Mouse (Mus musculus) limb, embryonic 10.5 days (tissue): ENCODE data around the gene Tmprss5. TPM values are rescaled to one million over a fixed set of nuclear protein-coding genes. Genes with fewer than 3 reads are reported as not detected.

Experiments used
- DNase-seq: peaks from one replicate; pipeline ENCODE4 v3.0.0-alpha.2; 2017; ENCODE audit warnings: low spot score
- H3K27ac ChIP-seq: fragments of 300-500 bp; sonication (generic); 2 replicates; pipeline ENCODE4 v1.5.1; 2016; ENCODE audit warnings: mild to moderate bottlenecking
- H3K27me3 ChIP-seq: fragments of 300-500 bp; sonication (generic); 2 replicates; pipeline ENCODE4 v1.6.1; 2016; ENCODE audit warnings: low read depth, mild to moderate bottlenecking; ENCODE audit not compliant: poor library complexity, severe bottlenecking
- H3K36me3 ChIP-seq: fragments of 300-500 bp; sonication (generic); 2 replicates; pipeline ENCODE4 v1.6.1; 2016; ENCODE audit warnings: mild to moderate bottlenecking, moderate library complexity
- H3K4me1 ChIP-seq: fragments of 300-500 bp; sonication (generic); 2 replicates; pipeline ENCODE4 v1.6.1; 2016
- H3K4me3 ChIP-seq: fragments of 300-500 bp; sonication (generic); 2 replicates; pipeline ENCODE4 v1.5.1; 2016; ENCODE audit warnings: mild to moderate bottlenecking, moderate library complexity
- H3K9me3 ChIP-seq: fragments of 300-500 bp; sonication (generic); replicated peaks from 2 replicates; pipeline ENCODE4 v1.6.1; 2016; ENCODE audit warnings: mild to moderate bottlenecking
- WGBS: fragments of 180-500 bp; shearing (Covaris S2); methylation state at CpG from one replicate; pipeline ENCODE4 v1.1.7; 2016; 5-methylcytosine and 5-hydroxymethylcytosine counted together
- polyA plus RNA-seq: library from polyadenylated mRNA; unstranded; fragments of >200 nt; fragmentation: Nextera tagmentation; extraction: Ambion mirVana; gene quantifications from 2 replicates; pipeline ENCODE4 v1.2.1, GENCODE M21; 2016

Tmprss5 gene
- polyA plus RNA-seq, 1 experiment from 2014 or later, result not detected

DNA sequence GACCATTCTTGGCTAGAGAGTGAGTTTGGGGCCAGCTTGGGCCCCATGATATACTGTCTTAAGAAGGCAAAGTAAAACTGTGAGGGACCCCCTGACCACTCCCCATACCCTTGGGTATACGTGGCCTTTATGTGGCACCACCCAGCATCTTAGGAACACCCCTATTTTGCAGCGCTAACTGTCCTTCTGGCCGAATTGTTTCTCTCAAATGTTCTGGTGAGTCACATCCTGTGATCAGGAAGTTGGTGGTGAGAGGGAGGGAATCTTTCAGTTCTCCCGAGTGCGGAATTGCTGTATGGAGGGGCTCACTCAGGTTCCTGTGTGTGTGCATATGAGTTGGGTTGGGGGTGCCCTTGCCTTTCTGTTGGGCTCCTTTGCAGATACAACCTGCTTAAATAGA, 30.2 kb downstream of the Tmprss5 start:
- Histone ChIP-seq H3K9me3 (no peaks in the 10 kb centered on the region), H3K36me3 (no peaks in the 10 kb centered on the region), H3K27me3 (no peaks in the 10 kb centered on the region), H3K4me1 (peaks cover 7% of the 10 kb centered on the region), H3K27ac (no peak overlapping the region), H3K4me3 (no peak overlapping the region)
- DNase-seq, result no peak
- WGBS, result 85% methylated on average over 5 of the region's 5 CpGs

DNA sequence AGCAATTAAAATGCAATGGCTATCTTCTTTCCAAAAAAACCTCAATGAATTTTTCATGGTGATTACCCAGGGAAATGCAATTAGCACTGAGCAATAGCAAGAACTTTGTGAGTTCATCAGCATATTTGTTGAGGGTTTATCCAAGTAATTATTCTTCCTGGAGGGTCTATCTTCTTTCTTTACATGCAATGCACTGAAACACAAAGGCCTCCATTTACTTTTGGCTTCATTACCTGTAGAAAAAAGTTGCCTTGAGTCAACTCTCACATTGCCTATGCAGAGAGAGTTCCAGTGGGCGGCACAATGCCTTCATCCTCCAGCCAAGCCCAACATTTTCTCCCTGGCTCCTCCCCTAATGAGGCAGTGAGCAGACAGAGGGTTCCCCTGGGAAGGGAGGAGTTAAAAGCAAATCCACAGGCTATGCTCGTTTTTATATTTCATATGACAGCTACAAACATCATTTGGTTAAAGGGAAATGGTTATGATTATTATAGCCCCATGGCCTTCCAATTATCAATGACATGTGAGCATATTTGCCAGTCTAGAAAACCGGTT, 37.3 kb downstream of the Tmprss5 start:
- WGBS, result 62% methylated on average over 3 of the region's 3 CpGs
- no peak overlapping the region for H3K27ac ChIP-seq
- no peaks in the 10 kb centered on the region for H3K27me3 ChIP-seq
- no peaks in the 10 kb centered on the region for H3K9me3 ChIP-seq
- H3K4me1 ChIP-seq, result no peaks in the 10 kb centered on the region
- no peak for DNase-seq
- no peak overlapping the region for H3K4me3 ChIP-seq
- no peaks in the 10 kb centered on the region for H3K36me3 ChIP-seq

DNA sequence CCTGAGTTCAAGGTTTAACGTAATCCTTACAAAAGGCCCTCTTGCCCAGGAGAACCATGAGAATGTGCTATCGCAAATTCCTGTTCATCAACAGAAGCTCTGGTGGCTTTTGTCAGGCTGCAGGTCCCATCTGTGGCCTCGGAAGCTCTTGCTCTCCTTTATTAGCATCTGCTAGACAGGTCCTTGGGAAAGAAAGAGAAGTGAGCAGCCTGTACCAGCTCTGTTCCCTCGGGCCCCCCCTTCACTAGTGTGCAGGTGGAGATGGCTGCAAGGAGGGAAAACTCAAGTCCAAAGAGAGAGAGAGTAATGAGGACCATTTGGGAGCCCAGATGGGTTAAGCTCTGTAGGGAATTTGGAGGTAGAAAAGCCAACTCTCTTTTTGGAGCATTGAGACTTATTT, 38.7 kb downstream of the Tmprss5 start:
- no peak overlapping the region for H3K4me3 ChIP-seq
- no peaks in the 10 kb centered on the region for H3K27me3 ChIP-seq
- H3K4me1 ChIP-seq, result no peaks in the 10 kb centered on the region
- H3K36me3 ChIP-seq, result no peaks in the 10 kb centered on the region
- no peaks in the 10 kb centered on the region for H3K9me3 ChIP-seq
- no peak overlapping the region for H3K27ac ChIP-seq
- 84% methylated on average over 4 of the region's 4 CpGs for WGBS
- DNase-seq, result no peak

DNA sequence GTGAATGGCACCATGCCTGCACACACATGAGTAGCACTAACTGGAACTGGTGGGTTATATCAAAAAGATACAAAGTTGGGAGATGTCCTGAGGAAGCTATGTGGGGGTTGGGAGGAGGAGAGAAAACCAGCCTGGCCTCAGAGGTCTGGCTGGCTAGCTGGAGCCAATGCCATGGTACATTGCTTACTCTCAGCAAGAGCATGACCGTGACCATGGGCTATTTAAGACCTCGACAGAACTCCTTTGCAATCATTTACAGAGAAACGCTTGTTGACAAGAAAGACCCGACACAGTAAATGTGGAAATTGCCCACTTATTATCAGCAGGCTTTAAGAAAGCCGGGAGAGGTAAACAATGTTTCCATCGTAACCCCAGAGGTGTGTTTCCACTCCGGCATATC, 44.6 kb downstream of the Tmprss5 start:
- no peaks in the 10 kb centered on the region for H3K36me3 ChIP-seq
- no peaks in the 10 kb centered on the region for H3K9me3 ChIP-seq
- H3K4me3 ChIP-seq, result no peak overlapping the region
- H3K27me3 ChIP-seq, result no peaks in the 10 kb centered on the region
- no peaks in the 10 kb centered on the region for H3K4me1 ChIP-seq
- no peak for DNase-seq
- 75% methylated on average over 7 of the region's 7 CpGs for WGBS
- H3K27ac ChIP-seq, result no peak overlapping the region

DNA sequence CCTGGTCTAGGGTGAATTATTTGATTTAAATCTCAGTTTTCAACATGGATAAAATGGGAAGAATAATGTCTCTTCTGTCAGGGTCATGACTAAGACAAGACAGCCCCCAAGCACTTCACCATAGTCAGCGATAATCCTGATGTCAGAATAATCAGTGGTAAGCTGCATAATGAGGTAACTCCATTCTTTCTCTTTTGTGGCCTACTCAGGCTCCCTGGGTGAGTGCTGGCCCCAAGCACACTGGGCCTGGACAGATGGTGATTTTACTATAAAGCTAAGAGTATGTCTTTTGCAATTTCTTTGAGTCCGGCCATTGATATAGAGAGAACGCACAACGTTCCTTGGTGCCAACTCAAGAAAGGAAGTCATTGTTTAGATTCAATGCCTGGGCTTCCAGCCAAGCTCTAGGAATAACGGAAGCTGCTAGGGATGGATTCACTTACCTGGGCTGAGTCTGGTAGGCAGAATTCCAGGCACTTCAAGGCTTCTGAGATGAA, 49.5 kb downstream of the Tmprss5 start:
- no peaks in the 10 kb centered on the region for H3K9me3 ChIP-seq
- H3K4me1 ChIP-seq, result no peaks in the 10 kb centered on the region
- no peaks in the 10 kb centered on the region for H3K27me3 ChIP-seq
- no peak overlapping the region for H3K27ac ChIP-seq
- no peaks in the 10 kb centered on the region for H3K36me3 ChIP-seq
- no peak overlapping the region for H3K4me3 ChIP-seq
- DNase-seq, result no peak
- WGBS, result 93% methylated on average over 5 of the region's 5 CpGs

DNA sequence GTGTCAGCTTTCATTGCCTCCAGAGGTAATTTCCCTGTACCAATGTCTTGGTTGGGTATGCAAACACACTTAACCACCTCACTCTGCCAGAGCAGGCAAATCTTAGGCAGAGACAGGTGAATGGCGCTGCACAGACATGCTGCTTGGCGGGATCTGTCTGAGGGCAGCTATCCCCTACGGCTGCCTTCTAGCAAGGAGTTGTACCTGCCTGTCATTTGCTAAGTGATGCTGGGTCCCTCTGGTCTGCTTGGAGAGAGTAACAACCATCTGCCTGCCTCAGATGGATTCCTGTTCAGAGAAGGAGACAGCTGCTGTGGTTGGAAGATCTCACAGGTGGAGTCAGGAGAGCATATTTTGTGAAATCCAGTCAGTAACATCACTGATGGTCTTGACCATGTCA, 62.8 kb downstream of the Tmprss5 start:
- Histone ChIP-seq H3K27ac (no peak overlapping the region), H3K4me1 (no peaks in the 10 kb centered on the region), H3K27me3 (no peaks in the 10 kb centered on the region), H3K4me3 (no peak overlapping the region), H3K9me3 (no peaks in the 10 kb centered on the region), H3K36me3 (no peaks in the 10 kb centered on the region)
- no peak for DNase-seq
- 82% methylated on average over 3 of the region's 3 CpGs for WGBS

GRCm38 (mm10) chr9:49145776-49146175, 64.7 kb downstream of the Tmprss5 start:
- Histone ChIP-seq H3K9me3 (no peaks in the 10 kb centered on the region), H3K4me3 (no peak overlapping the region), H3K4me1 (no peaks in the 10 kb centered on the region), H3K27ac (no peak overlapping the region), H3K36me3 (no peaks in the 10 kb centered on the region), H3K27me3 (no peaks in the 10 kb centered on the region)
- DNase-seq, result no peak
- WGBS, result 87% methylated on average over 8 of the region's 8 CpGs

GRCm38 (mm10) chr9:49147031-49147430, 66.0 kb downstream of the Tmprss5 start:
- 86% methylated on average over 3 of the region's 3 CpGs for WGBS
- no peaks in the 10 kb centered on the region for H3K36me3 ChIP-seq
- H3K27me3 ChIP-seq, result no peaks in the 10 kb centered on the region
- no peak overlapping the region for H3K27ac ChIP-seq
- no peak for DNase-seq
- H3K4me1 ChIP-seq, result no peaks in the 10 kb centered on the region
- H3K9me3 ChIP-seq, result no peaks in the 10 kb centered on the region
- H3K4me3 ChIP-seq, result no peak overlapping the region

Other genes starting within 250 kb of the Tmprss5 start
- 19.7 and 29.3 TPM in 2 replicates for gene Zbtb16, start 245.0 kb upstream of the Tmprss5 start, polyA plus RNA-seq
- gene Htr3a, start 170.2 kb upstream of the Tmprss5 start, polyA plus RNA-seq, result 0.30 and 0.34 TPM in 2 replicates
- gene Htr3b, start 116.3 kb upstream of the Tmprss5 start, polyA plus RNA-seq, result not detected in 2 replicates
- 44.6 and 45.6 TPM in 2 replicates for gene Usp28, start 95.9 kb upstream of the Tmprss5 start, polyA plus RNA-seq
- gene Zw10, start 25.6 kb upstream of the Tmprss5 start, polyA plus RNA-seq, result 53.5 and 57.9 TPM in 2 replicates
- gene Gm4894, start 169.3 kb downstream of the Tmprss5 start, polyA plus RNA-seq, result not detected in 2 replicates